Comparison of ENCODE assay signal across 11 mouse cellular contexts in the genomic region with DNA sequence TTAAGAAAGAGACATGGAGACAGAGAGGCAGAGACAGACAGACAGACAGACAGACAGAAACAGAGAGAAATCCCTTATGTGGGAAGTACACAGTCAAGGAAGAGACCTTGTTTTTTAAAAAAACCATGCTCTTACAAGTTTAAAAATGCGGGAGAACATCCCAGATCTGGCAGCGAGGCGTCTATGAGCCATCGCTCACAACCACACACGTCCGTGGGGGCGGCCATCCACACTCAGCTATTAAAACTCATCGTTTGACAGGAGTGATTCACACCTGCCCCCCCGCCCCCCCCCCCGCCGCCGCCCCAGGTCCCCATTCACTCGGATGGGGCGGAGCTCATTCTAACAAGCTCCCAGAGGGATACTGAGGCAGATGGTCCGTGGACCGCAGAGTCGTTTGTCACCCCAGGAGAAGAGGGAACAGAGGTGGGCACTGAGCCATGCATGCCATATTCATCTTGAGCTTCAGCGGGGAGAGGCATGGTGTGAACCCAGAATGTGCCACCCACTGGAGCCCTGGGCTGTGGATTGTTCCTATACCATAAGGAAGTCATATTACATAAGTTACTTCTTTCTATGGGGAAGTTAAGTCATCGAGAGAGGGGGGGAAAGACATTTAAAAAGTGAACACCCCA.
DNase-seq lines count a peak whose midpoint lies in the region.
"Had no signal": no experiment of that assay in that cellular context is flagged by ENCODE, and none has a peak within 500 bp of the region (broad histone marks: within the 10 kb centered on the region; RNA-seq: fewer than 3 reads in every experiment).

No protein-coding gene starts in this region.

- DNase-seq in layer of hippocampus, adult 18-20 months (ENCODE audit: low spot score in 2 of 2): peak; percentile 58 to 77
- DNase-seq in layer of hippocampus, adult 9-10 months (ENCODE audit: low spot score): no peak
- DNase-seq in frontal cortex, postnatal 14 days (ENCODE audit: low spot score in 2 of 2): peak; percentile 49 to 52
- DNase-seq in left cerebral cortex, postnatal 14 days (ENCODE audit: low spot score in 2 of 2): peak; percentile 72 to 76
- peak; percentile 85 to 88 for DNase-seq in right cerebral cortex, postnatal 36 days (ENCODE audit: low spot score in 2 of 2)
- DNase-seq in embryo, embryonic 9.5 days (ENCODE audit: extremely low spot score): no peak
- no peak for DNase-seq in thymus, postnatal 14 days
- DNase-seq: cerebellum, adult 9-10 months; kidney, postnatal 10 days; liver, embryonic 13.5 days; lung, postnatal 36 days had no signal

- intact Hi-C loops in left cerebral cortex, postnatal 14 days (cut with DNase I): no loop called here

Comparison
In these comparisons a context has a peak if more than half of its experiments do, and no peak if none do; other contexts are left out.
1. DNase-seq: peak in layer of hippocampus, adult 18-20 months (2 of 2), frontal cortex, postnatal 14 days (2 of 2), left cerebral cortex, postnatal 14 days (2 of 2) and right cerebral cortex, postnatal 36 days (2 of 2); none in layer of hippocampus, adult 9-10 months (single experiment), embryo, embryonic 9.5 days (single experiment) and thymus, postnatal 14 days (single experiment).